Comparison of ENCODE assay signal across 29 mouse cellular contexts in genomic region chr1:152020070-152020469, GRCm38 (mm10).
"Had no signal": no experiment of that assay in that cellular context is flagged by ENCODE, and none has a peak within 500 bp of the region (broad histone marks: within the 10 kb centered on the region; RNA-seq: fewer than 3 reads in every experiment).

No protein-coding gene starts in this region.

- H3K27me3 ChIP-seq: limb, embryonic 12.5 days; limb, embryonic 13.5 days; limb, embryonic 15.5 days; liver, embryonic 12.5 days; liver, embryonic 13.5 days; liver, embryonic 15.5 days; lung, embryonic 15.5 days; midbrain, embryonic 12.5 days; midbrain, embryonic 13.5 days; midbrain, embryonic 15.5 days had no signal

- H3K4me2 ChIP-seq: limb, embryonic 12.5 days; limb, embryonic 13.5 days; limb, embryonic 15.5 days; liver, embryonic 11.5 days; liver, embryonic 12.5 days; liver, embryonic 13.5 days; liver, embryonic 15.5 days; lung, embryonic 14.5 days; lung, embryonic 15.5 days; midbrain, embryonic 11.5 days; midbrain, embryonic 12.5 days; midbrain, embryonic 13.5 days; midbrain, embryonic 15.5 days had no signal

- H3K27ac ChIP-seq: left cerebral cortex, adult 2 months; limb, embryonic 10.5 days; limb, embryonic 12.5 days; limb, embryonic 13.5 days; limb, embryonic 15.5 days; liver, embryonic 12.5 days; liver, embryonic 13.5 days; liver, embryonic 14.5 days; liver, embryonic 15.5 days; lung, embryonic 15.5 days; midbrain, embryonic 10.5 days; midbrain, embryonic 12.5 days; midbrain, embryonic 13.5 days; midbrain, embryonic 15.5 days had no signal

- DNase-seq: left cerebral cortex, postnatal 4 days; liver; liver, embryonic 13.5 days; liver, postnatal 0 days; lung, adult 18-20 months; lung, adult 2 months; lung, embryonic 14.5 days; lung, postnatal 10 days; lung, postnatal 14 days; lung, postnatal 36 days; lung, postnatal 4 days; midbrain, embryonic 14.5 days had no signal

- H3K9ac ChIP-seq: limb, embryonic 12.5 days; limb, embryonic 13.5 days; limb, embryonic 15.5 days; liver, embryonic 12.5 days; liver, embryonic 13.5 days; liver, embryonic 14.5 days; liver, embryonic 15.5 days; liver, postnatal 0 days; lung, embryonic 14.5 days; lung, embryonic 15.5 days; midbrain, embryonic 12.5 days; midbrain, embryonic 13.5 days; midbrain, embryonic 15.5 days had no signal

- H3K4me3 ChIP-seq: left cerebral cortex, adult 2 months; limb, embryonic 10.5 days; limb, embryonic 12.5 days; limb, embryonic 13.5 days; limb, embryonic 15.5 days; liver, embryonic 12.5 days; liver, embryonic 13.5 days; liver, embryonic 15.5 days; lung, embryonic 15.5 days; midbrain, embryonic 10.5 days; midbrain, embryonic 12.5 days; midbrain, embryonic 13.5 days; midbrain, embryonic 15.5 days; myocyte had no signal

- ATAC-seq: liver, embryonic 12.5 days; liver, postnatal 0 days; midbrain, embryonic 13.5 days; midbrain, embryonic 15.5 days; midbrain, embryonic 16.5 days had no signal

- H3K4me1 ChIP-seq: midbrain, embryonic 10.5 days; midbrain, embryonic 12.5 days had no signal

- H3K9me3 ChIP-seq: limb, embryonic 12.5 days; limb, embryonic 13.5 days; limb, embryonic 15.5 days; liver, embryonic 12.5 days; liver, embryonic 13.5 days; liver, embryonic 15.5 days; lung, embryonic 15.5 days; midbrain, embryonic 10.5 days; midbrain, embryonic 12.5 days; midbrain, embryonic 13.5 days; midbrain, embryonic 15.5 days had no signal

- H3K36me3 ChIP-seq: limb, embryonic 12.5 days; limb, embryonic 15.5 days; liver, embryonic 13.5 days; liver, embryonic 15.5 days; lung, embryonic 15.5 days; midbrain, embryonic 12.5 days; midbrain, embryonic 13.5 days; midbrain, embryonic 15.5 days had no signal
